Mouse (Mus musculus) MEL (cell line): ENCODE data around the gene Lamtor4. TPM values are rescaled to one million over a fixed set of nuclear protein-coding genes. Genes with fewer than 3 reads are reported as not detected.

Experiments used
- DNase-seq: peaks from one replicate; pipeline ENCODE4 v3.0.0; 2011; ENCODE audit warnings: low read depth, low spot score
- H3K27ac ChIP-seq: 2 replicates; pipeline ENCODE4 v1.5.1; 2012; ENCODE audit warnings: low read depth, mild to moderate bottlenecking, control low read depth, low read length, moderate library complexity; ENCODE audit not compliant: control insufficient read depth
- H3K27me3 ChIP-seq, 2 experiments: fragments of 150-350 bp in 1 of 2; sonication (generic) in 1 of 2; 2 replicates each; pipeline ENCODE4 v1.6.1; 2012; ENCODE audit warnings: low read length in 2 of 2, mild to moderate bottlenecking in 2 of 2, improper control_type of control experiment in 1 of 2, moderate library complexity in 1 of 2; ENCODE audit not compliant: insufficient read depth in 2 of 2, control insufficient read depth in 1 of 2
- H3K36me3 ChIP-seq, 2 experiments: 2 replicates each; pipeline ENCODE4 v1.6.1; 2012 to 2014; ENCODE audit warnings: low read length in 2 of 2, improper control_type of control experiment in 1 of 2, inconsistent platforms in 1 of 2, mild to moderate bottlenecking in 1 of 2; ENCODE audit not compliant: insufficient read depth in 2 of 2, control insufficient read depth in 1 of 2
- H3K4me1 ChIP-seq, 2 experiments: fragments of 150-350 bp in 1 of 2; sonication (generic) in 1 of 2; 2 replicates each; pipeline ENCODE4 v1.6.1; 2012; ENCODE audit warnings: low read length in 2 of 2, improper control_type of control experiment in 1 of 2, mild to moderate bottlenecking in 1 of 2; ENCODE audit not compliant: insufficient read depth in 2 of 2, control insufficient read depth in 1 of 2
- H3K4me3 ChIP-seq, 2 experiments: fragments of 150-350 bp in 1 of 2; sonication (generic) in 1 of 2; 2 replicates each; pipeline ENCODE4 v1.5.1; 2012; ENCODE audit warnings: low read depth in 2 of 2, low read length in 2 of 2, mild to moderate bottlenecking in 2 of 2, moderate library complexity in 2 of 2, control low read depth in 1 of 2, improper control_type of control experiment in 1 of 2; ENCODE audit not compliant: control insufficient read depth in 1 of 2, insufficient read depth in 1 of 2
- H3K79me2 ChIP-seq: 2 replicates; pipeline ENCODE4 v1.6.1; 2012; ENCODE audit warnings: mild to moderate bottlenecking, low read length, moderate library complexity; ENCODE audit not compliant: control insufficient read depth, poor library complexity, insufficient read depth
- H3K9ac ChIP-seq: 2 replicates; pipeline ENCODE4 v1.6.1; 2012; ENCODE audit warnings: low read depth, mild to moderate bottlenecking, control low read depth, low read length, moderate library complexity; ENCODE audit not compliant: control insufficient read depth, poor library complexity, severe bottlenecking
- H3K9me3 ChIP-seq: fragments of 150-350 bp; sonication (generic); replicated peaks from 2 replicates; pipeline ENCODE4 v1.6.1; 2012; ENCODE audit warnings: mild to moderate bottlenecking, low read length, improper control_type of control experiment, moderate library complexity; ENCODE audit not compliant: insufficient read depth
- BHLHE40 ChIP-seq: IDR thresholded peaks from 2 replicates; pipeline ENCODE4 v1.6.1; 2012; ENCODE audit warnings: low read depth, mild to moderate bottlenecking, inconsistent platforms, low read length, improper control_type of control experiment, borderline replicate concordance
- CHD1 ChIP-seq: IDR thresholded peaks from 2 replicates; pipeline ENCODE4 v1.6.1; 2012; ENCODE audit warnings: low read depth, mild to moderate bottlenecking, inconsistent platforms, low read length, improper control_type of control experiment
- CTCF ChIP-seq, 3 experiments: IDR thresholded peaks in 2 of 3; conservative IDR thresholded peaks in 1 of 3; 2 replicates each; pipeline ENCODE4 v1.5.1; 2011 to 2012; ENCODE audit warnings: low read length in 3 of 3, low read depth in 2 of 3, mild to moderate bottlenecking in 2 of 3, improper control_type of control experiment in 1 of 3, inconsistent platforms in 1 of 3, mixed read lengths in 1 of 3, moderate library complexity in 1 of 3; ENCODE audit not compliant: control insufficient read depth in 1 of 3, insufficient read depth in 1 of 3, poor library complexity in 1 of 3, severe bottlenecking in 1 of 3
- ELF1 ChIP-seq: IDR thresholded peaks from 2 replicates; pipeline ENCODE4 v1.6.1; 2014; ENCODE audit warnings: low read depth, mild to moderate bottlenecking, inconsistent platforms, low read length, improper control_type of control experiment, moderate library complexity
- EP300 ChIP-seq, 2 experiments: IDR thresholded peaks; 2 replicates each; pipeline ENCODE4 v1.6.1; 2011; ENCODE audit warnings: improper control_type of control experiment in 2 of 2, low read length in 2 of 2, low read depth in 1 of 2, mild to moderate bottlenecking in 1 of 2
- ETS1 ChIP-seq: IDR thresholded peaks from 2 replicates; pipeline ENCODE4 v1.6.1; 2012; ENCODE audit warnings: low read depth, mild to moderate bottlenecking, inconsistent platforms, low read length, improper control_type of control experiment, moderate library complexity
- HCFC1 ChIP-seq: IDR thresholded peaks from 2 replicates; pipeline ENCODE4 v1.6.1; 2012; ENCODE audit warnings: low read depth, mild to moderate bottlenecking, inconsistent platforms, low read length, improper control_type of control experiment, moderate library complexity
- JUND ChIP-seq: IDR thresholded peaks from 2 replicates; pipeline ENCODE4 v1.6.1; 2011; ENCODE audit warnings: low read depth, mild to moderate bottlenecking, improper control_type of control experiment, low read length
- KAT2A ChIP-seq: conservative IDR thresholded peaks from 2 replicates; pipeline ENCODE4 v1.6.1; 2012; ENCODE audit warnings: low read depth, low read length, improper control_type of control experiment, inconsistent platforms
- MAFK ChIP-seq: IDR thresholded peaks from 2 replicates; pipeline ENCODE4 v1.6.1; 2011; ENCODE audit warnings: low read depth, mild to moderate bottlenecking, low read length, improper control_type of control experiment, borderline replicate concordance
- MAX ChIP-seq: IDR thresholded peaks from 2 replicates; pipeline ENCODE4 v1.6.1; 2011; ENCODE audit warnings: low read length, improper control_type of control experiment
- MAZ ChIP-seq: IDR thresholded peaks from 2 replicates; pipeline ENCODE4 v1.6.1; 2012; ENCODE audit warnings: low read depth, mild to moderate bottlenecking, inconsistent platforms, low read length, improper control_type of control experiment
- MEF2A ChIP-seq: IDR thresholded peaks from 2 replicates; pipeline ENCODE4 v1.6.1; 2014; ENCODE audit warnings: low read depth, mild to moderate bottlenecking, inconsistent platforms, low read length, improper control_type of control experiment; ENCODE audit not compliant: poor library complexity, insufficient replicate concordance, severe bottlenecking; ENCODE audit errors: extremely low read depth
- MXI1 ChIP-seq: IDR thresholded peaks from 2 replicates; pipeline ENCODE4 v1.6.1; 2011; ENCODE audit warnings: mild to moderate bottlenecking, low read depth, low read length, improper control_type of control experiment
- NRF1 ChIP-seq: IDR thresholded peaks from 2 replicates; pipeline ENCODE4 v1.6.1; 2014; ENCODE audit warnings: low read depth, mild to moderate bottlenecking, inconsistent platforms, low read length, improper control_type of control experiment, moderate library complexity; ENCODE audit not compliant: poor library complexity, insufficient read depth, severe bottlenecking
- POLR2A ChIP-seq, 2 experiments: IDR thresholded peaks; 2 replicates each; pipeline ENCODE4 v1.6.1; 2011 to 2012; ENCODE audit warnings: low read length in 2 of 2, mild to moderate bottlenecking in 2 of 2, control low read depth in 1 of 2, improper control_type of control experiment in 1 of 2, low read depth in 1 of 2, moderate library complexity in 1 of 2; ENCODE audit not compliant: control insufficient read depth in 1 of 2, insufficient read depth in 1 of 2, poor library complexity in 1 of 2
- POLR2AphosphoS2 ChIP-seq: IDR thresholded peaks from 2 replicates; pipeline ENCODE4 v1.6.1; 2011; ENCODE audit warnings: low read length, improper control_type of control experiment
- RCOR1 ChIP-seq: IDR thresholded peaks from 2 replicates; pipeline ENCODE4 v1.6.1; 2012; ENCODE audit warnings: low read depth, mild to moderate bottlenecking, inconsistent platforms, low read length, improper control_type of control experiment
- SIN3A ChIP-seq: IDR thresholded peaks from 2 replicates; pipeline ENCODE4 v1.6.1; 2012; ENCODE audit warnings: low read length, improper control_type of control experiment, inconsistent platforms
- TBP ChIP-seq: IDR thresholded peaks from 2 replicates; pipeline ENCODE4 v1.8.0; 2011; ENCODE audit warnings: low read depth, low read length, improper control_type of control experiment
- UBTF ChIP-seq: IDR thresholded peaks from 2 replicates; pipeline ENCODE4 v1.6.1; 2012; ENCODE audit warnings: low read depth, mild to moderate bottlenecking, inconsistent platforms, low read length, improper control_type of control experiment, moderate library complexity, borderline replicate concordance; ENCODE audit not compliant: insufficient read depth
- USF1 ChIP-seq: IDR thresholded peaks from 2 replicates; pipeline ENCODE4 v1.6.1; 2014; ENCODE audit warnings: low read depth, mild to moderate bottlenecking, inconsistent platforms, low read length, improper control_type of control experiment, moderate library complexity
- USF2 ChIP-seq, 2 experiments: IDR thresholded peaks; 2 replicates each; pipeline ENCODE4 v1.6.1; 2011 to 2012; ENCODE audit warnings: improper control_type of control experiment in 2 of 2, low read length in 2 of 2, borderline replicate concordance in 1 of 2, inconsistent platforms in 1 of 2, low read depth in 1 of 2, mild to moderate bottlenecking in 1 of 2; ENCODE audit not compliant: insufficient read depth in 1 of 2
- ZC3H11A ChIP-seq: IDR thresholded peaks from 2 replicates; pipeline ENCODE4 v1.6.1; 2012; ENCODE audit warnings: low read depth, mild to moderate bottlenecking, inconsistent platforms, low read length, improper control_type of control experiment
- ZMIZ1 ChIP-seq: IDR thresholded peaks from 2 replicates; pipeline ENCODE4 v1.6.1; 2012; ENCODE audit warnings: low read depth, mild to moderate bottlenecking, inconsistent platforms, low read length, improper control_type of control experiment, moderate library complexity
- ZNF384 ChIP-seq: IDR thresholded peaks from 2 replicates; pipeline ENCODE4 v1.6.1; 2012; ENCODE audit warnings: low read depth, mild to moderate bottlenecking, inconsistent platforms, low read length, improper control_type of control experiment
- polyA plus RNA-seq, 2 experiments: library from polyadenylated mRNA; stranded (reverse) in 1 of 2; unstranded in 1 of 2; fragments of >175 nt in 1 of 2; fragments of >200 nt in 1 of 2; gene quantifications; 2 replicates each; pipeline versions ENCODE4 v1.2.1 to v1.2.4; 2012; ENCODE audit warnings: low replicate concordance in 2 of 2, low read depth in 1 of 2; ENCODE audit not compliant: insufficient read length in 2 of 2, insufficient read depth in 1 of 2, missing spikeins in 1 of 2
- total RNA-seq: library from RNA; depleted of rRNA; stranded (reverse); fragments of 300-350 nt; gene quantifications from 2 replicates; pipeline ENCODE4 v1.2.3, GENCODE M21; 2012

Lamtor4 gene
- total and polyA plus RNA-seq, 3 experiments, result 45.7 to 59.0 TPM; not detected in 1

GRCm38 (mm10) chr5:138260834-138261233 lies 5.6 kb downstream of the Lamtor4 start (continued):
- TF ChIP-seq MAFK (peak; percentile 82; the same call in 1 of the 2 replicates), CHD1 (peak; percentile 35; the same call in 1 of the 2 replicates), ZNF384 (no peak), MXI1 (peak; percentile 98), BHLHE40 (peak; percentile 77), KAT2A (0 out of 2 replicates have a peak, but pooled peaks have one; percentile 35), POLR2AphosphoS2 (peak; percentile 70; the same call in 1 of the 2 replicates), NRF1 (no peak), HCFC1 (peak; percentile 68), MAZ (peak; percentile 73), USF2 (IDR thresholded peaks at IDR 0.05; ENCODE audit: borderline replicate concordance in 1 of 2, insufficient read depth in 1 of 2, low read depth in 1 of 2, low read length in 2 of 2) (no peak)

DNA sequence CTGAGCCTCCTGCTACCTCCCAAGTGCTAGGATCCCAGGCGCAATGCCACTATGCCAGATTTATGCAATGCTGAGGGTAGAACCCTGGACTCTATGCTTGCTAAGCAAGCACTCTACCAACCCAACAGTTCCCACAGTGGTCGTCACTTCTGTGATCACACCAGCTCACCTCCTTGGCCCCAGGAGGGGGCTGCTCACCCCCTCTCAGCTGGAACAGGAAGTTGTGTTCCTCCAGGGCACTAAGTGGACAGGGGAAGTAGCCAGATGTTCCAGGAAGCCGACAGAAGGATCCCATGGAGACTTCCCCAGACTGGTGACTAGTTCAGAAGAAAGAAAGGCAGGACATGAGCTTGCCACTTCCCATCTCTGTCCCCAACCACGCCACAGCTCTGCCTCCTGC lies 6.7 kb downstream of the Lamtor4 start:
- H3K4me1 ChIP-seq, result peaks cover 12 to 61% of the 10 kb centered on the region in 2 experiments
- peaks cover 3 to 56% of the 10 kb centered on the region in 2 experiments; a peak in 3 of 4 replicates for H3K36me3 ChIP-seq
- peak overlapping the region; percentile 93 for H3K9ac ChIP-seq

DNA sequence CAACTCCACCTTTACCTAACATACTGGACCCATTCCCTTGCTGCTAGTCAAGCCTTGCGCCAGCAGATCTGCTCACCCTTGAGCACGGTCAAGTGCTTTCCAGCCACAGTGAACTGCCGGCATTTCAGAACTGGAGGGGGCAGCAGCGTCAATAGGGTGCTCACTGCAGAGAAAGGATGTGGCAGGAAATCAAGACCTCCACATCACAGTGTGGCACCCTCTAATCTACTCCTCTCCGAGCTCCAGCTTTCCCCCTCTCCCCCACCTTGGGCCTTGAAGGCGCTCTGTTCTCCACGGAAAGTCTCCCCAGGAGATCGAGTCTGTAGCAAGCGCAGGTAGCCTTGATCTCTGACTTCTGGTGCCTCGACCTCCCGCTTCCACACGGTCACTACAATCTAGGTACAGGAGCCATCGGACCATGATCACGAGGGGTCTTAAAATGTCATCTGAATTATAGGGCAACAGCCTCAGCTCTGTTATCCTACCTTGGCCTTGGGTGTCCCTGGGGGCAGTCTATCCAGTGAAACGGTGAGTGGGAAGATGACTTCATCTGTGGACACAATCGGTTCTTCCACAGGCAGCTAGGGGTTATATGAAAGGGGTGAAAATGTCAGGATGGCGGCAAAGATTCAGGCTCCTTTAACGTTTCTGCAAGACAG lies 7.4 kb downstream of the Lamtor4 start:
- TF ChIP-seq CHD1 (peak; percentile 77; the same call in 1 of the 2 replicates), CTCF (IDR thresholded peaks at IDR 0.05 in 2 of 3, conservative IDR thresholded peaks at IDR 0.05 in 1 of 3; ENCODE audit: control insufficient read depth in 1 of 3, insufficient read depth in 1 of 3, low read depth in 2 of 3, low read length in 3 of 3, poor library complexity in 1 of 3, severe bottlenecking in 1 of 3) (0 out of 6 replicates have a peak, but pooled peaks of 2 of the 3 experiments have one; percentile 1 to 6), JUND (no peak), ETS1 (0 out of 2 replicates have a peak, but pooled peaks have one; percentile 4), MAX (0 out of 2 replicates have a peak, but pooled peaks have one; percentile 17), UBTF (peak; percentile 83; the same call in 1 of the 2 replicates), TBP (0 out of 2 replicates have a peak, but pooled peaks have one; percentile 24), EP300 (IDR thresholded peaks at IDR 0.05; ENCODE audit: low read depth in 1 of 2, low read length in 2 of 2) (0 out of 4 replicates have a peak, but pooled peaks of 1 of the 2 experiments have one; percentile 8), ELF1 (no peak), MEF2A (no peak), POLR2A (IDR thresholded peaks at IDR 0.05; ENCODE audit: control insufficient read depth in 1 of 2, insufficient read depth in 1 of 2, low read depth in 1 of 2, low read length in 2 of 2, poor library complexity in 1 of 2) (peak; percentile 27 to 31; a peak in 1 of 4 replicates), ZMIZ1 (peak; percentile 28; the same call in 1 of the 2 replicates)
- no peaks in the 10 kb centered on the region for H3K9me3 ChIP-seq
- peak; percentile 51 for DNase-seq
- H3K27me3 ChIP-seq, result no peaks in the 10 kb centered on the region
- peak overlapping the region; percentile 100 for H3K27ac ChIP-seq
- peaks cover 3 to 49% of the 10 kb centered on the region in 2 experiments; a peak in 3 of 4 replicates for H3K36me3 ChIP-seq
- peaks cover 48% of the 10 kb centered on the region for H3K79me2 ChIP-seq
- H3K9ac ChIP-seq, result peak overlapping the region; percentile 93
- H3K4me3 ChIP-seq, result peak overlapping the region; percentile 68 to 89
- peaks cover 6 to 55% of the 10 kb centered on the region in 2 experiments for H3K4me1 ChIP-seq

More for the DNA sequence above, 6.7 kb downstream of the Lamtor4 start:
- H3K27me3 ChIP-seq, result no peaks in the 10 kb centered on the region
- DNase-seq, result peak; percentile 63
- TF ChIP-seq MXI1 (no peak; the same call in 1 of the 2 replicates), ETS1 (no peak), POLR2AphosphoS2 (no peak), RCOR1 (no peak), ELF1 (no peak), SIN3A (no peak), ZC3H11A (no peak), USF1 (no peak)
- peak overlapping the region; percentile 68 to 89 for H3K4me3 ChIP-seq
- H3K79me2 ChIP-seq, result peaks cover 48% of the 10 kb centered on the region
- no peaks in the 10 kb centered on the region for H3K9me3 ChIP-seq
- H3K27ac ChIP-seq, result peak overlapping the region; percentile 100
